Mouse (Mus musculus) stomach, postnatal 0 days (tissue): ENCODE data around the gene Ttc19.

Experiments used
- CTCF ChIP-seq: IDR thresholded peaks from 2 replicates; pipeline ENCODE4 v1.5.1; 2016; ENCODE audit warnings: antibody characterized with exemption, low read depth, mild to moderate bottlenecking, moderate library complexity
- EP300 ChIP-seq: optimal IDR thresholded peaks from 2 replicates; pipeline ENCODE3; 2016; ENCODE audit warnings: antibody characterized with exemption

- TF ChIP-seq CTCF (no peak), EP300 (no peak)
Measured at GRCm38 (mm10) chr11:62305866-62306265, 24.6 kb downstream of the Ttc19 start.
